Mouse (Mus musculus) erythroblast, embryonic 14.5 days (primary cell): ENCODE measurements around the gene Asb5.

Source experiments
- GATA1 ChIP-seq: IDR thresholded peaks from 2 replicates; pipeline ENCODE4 v1.6.1; 2012; ENCODE audit warnings: low read length, inconsistent platforms, mixed read lengths
- TAL1 ChIP-seq: IDR thresholded peaks from 3 replicates; pipeline ENCODE4 v1.6.1; 2012; ENCODE audit warnings: low read length, inconsistent platforms, mixed read lengths

DNA sequence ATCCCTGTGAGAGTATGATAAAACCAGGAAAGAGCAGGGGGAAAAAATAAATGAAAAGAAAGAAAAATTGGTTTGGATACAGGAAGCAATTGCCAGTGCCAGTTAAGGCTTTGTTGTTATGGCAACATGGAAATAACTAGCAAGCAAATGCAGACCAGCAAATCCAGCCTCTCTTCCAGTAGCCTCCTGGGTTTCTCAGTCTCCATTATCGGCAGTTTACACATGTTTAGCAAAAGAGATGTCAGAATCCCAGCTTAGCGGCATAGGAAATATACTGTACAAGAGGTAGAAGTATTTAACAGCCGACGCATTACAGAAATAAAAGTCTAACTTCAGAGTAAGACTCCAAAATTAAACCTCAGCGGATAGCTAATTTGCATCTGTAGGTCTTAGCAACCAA, 65.3 kb downstream of the Asb5 start:
- no peak for TF ChIP-seq GATA1
- TF ChIP-seq TAL1, result no peak
